Mouse (Mus musculus): ENCODE data around the gene Apoa2. TPM values are rescaled to one million over a fixed set of nuclear protein-coding genes. Genes with fewer than 3 reads are reported as not detected.

Gene Apoa2
- total and polyA plus RNA-seq, 3 experiments = 2.1 to 3.9 (median 2.2) TPM

DNA sequence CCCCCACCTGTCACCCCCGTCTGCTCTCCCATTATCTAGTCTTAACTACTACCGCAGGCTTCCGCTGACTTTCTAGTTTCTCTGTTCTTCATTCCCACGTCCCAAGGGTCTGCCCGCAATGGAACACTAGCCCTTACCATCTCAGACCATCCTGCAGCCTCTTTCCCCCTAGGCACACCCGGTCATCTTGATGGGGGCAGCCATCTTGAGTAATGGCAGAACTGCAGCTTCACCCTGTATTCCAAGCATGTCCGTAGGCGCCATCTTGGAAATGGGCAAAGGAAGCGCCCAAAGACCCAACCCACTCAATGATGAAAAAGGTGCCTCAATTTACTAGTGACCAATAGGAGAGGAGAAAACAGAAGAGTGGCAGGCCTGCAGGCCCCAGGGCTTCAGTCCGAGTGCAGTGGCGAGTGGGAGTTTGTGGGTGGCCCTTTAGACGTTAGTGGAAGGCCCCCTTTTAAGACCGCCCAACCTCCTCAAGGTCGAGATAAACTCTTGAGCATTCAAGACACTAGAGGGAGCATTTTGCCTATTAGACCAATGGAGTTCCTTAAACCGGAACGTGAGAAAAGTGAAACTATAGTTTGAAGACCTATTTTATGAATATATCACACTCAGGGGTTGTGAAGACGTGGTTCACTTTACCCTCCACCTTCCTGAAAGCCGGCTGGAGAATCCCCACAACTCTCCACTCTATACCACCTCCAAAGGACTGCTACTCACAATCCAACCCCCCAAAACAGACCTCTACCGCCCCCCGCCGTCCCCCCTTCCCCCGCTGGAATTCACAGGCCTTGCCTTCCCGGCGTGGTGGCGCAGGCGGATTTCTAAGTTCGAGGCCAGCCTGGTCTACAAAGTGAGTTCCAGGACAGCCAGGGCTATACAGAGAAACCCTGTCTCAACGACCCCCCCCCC is 2.4 kb upstream of the Apoa2 start, which contains the start of gene Tomm40l:
Tomm40l (minus strand) TSS at position 277 of the 918 bp plus-strand sequence.
- Histone ChIP-seq H3K27me3 (ENCODE audit: control insufficient read depth, insufficient read depth, low read length) (no peaks in the 10 kb centered on the region), H3K4me1 (ENCODE audit: control insufficient read depth, insufficient read depth, low read length) (peaks cover 7% of the 10 kb centered on the region; the same call in 1 of the 2 replicates), H3K4me3 (peak within 1 kb of the TSS; percentile 61), H3K9ac (ENCODE audit: low read depth, low read length) (peak within 1 kb of the TSS; percentile 67), H3K36me3 (ENCODE audit: control insufficient read depth, insufficient read depth, low read length) (no peaks in the 10 kb centered on the region), H3K79me2 (replicated peaks; ENCODE audit: control insufficient read depth, insufficient read depth, low read length) (no peaks in the 10 kb centered on the region), H3K27ac (peak within 1 kb of the TSS; percentile 96)
- 1% methylated on average over 28 of the region's 28 CpGs for WGBS
- TF ChIP-seq EP300 (IDR thresholded peaks at IDR 0.05; ENCODE audit: insufficient read depth, low read depth, low read length) (peak; percentile 83), CTCF (IDR thresholded peaks at IDR 0.05) (peak; percentile 92), POLR2A (IDR thresholded peaks at IDR 0.05; ENCODE audit: insufficient read depth, low read depth, low read length) (peak; percentile 57)
- intact Hi-C loops (cut with DNase I) = loop anchor here (1.0 to 5.0 kb wide), 4 partner anchors 16 to 105 kb away; partner anchors contain the start of gene Dedd
- DNase-seq = peak; percentile 89 to 97

DNA sequence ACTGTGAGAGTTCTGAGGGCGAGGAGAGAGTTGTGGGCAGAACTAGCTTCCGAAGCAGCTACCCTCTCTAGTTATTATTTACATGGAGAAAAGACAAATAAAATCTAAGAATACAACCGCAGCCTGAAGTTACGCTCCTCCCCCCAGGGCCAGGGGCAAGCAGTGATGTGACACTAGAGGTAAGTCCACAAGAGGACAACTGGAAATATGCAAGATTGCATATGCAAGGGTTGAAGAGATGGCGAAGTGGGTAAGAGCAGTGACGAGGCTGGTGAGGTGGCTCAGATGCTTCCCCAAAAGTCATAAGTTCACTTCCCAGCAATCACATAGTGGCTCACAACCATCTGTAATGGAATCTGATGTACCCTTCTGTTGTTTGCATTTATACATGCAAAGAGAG is 1.7 kb upstream of the Apoa2 start:
- intact Hi-C loops (cut with DNase I) = loop anchor here (1.0 to 5.0 kb wide), 4 partner anchors 16 to 104 kb away; partner anchors contain the start of gene Dedd
- TF ChIP-seq POLR2A (IDR thresholded peaks at IDR 0.05; ENCODE audit: insufficient read depth, low read depth, low read length) = no peak
- no peak for TF ChIP-seq EP300 (IDR thresholded peaks at IDR 0.05; ENCODE audit: insufficient read depth, low read depth, low read length)
- no peak for TF ChIP-seq CTCF (IDR thresholded peaks at IDR 0.05)
- DNase-seq = no peak
- Histone ChIP-seq H3K79me2 (replicated peaks; ENCODE audit: control insufficient read depth, insufficient read depth, low read length) (no peaks in the 10 kb centered on the region), H3K27me3 (ENCODE audit: control insufficient read depth, insufficient read depth, low read length) (no peaks in the 10 kb centered on the region), H3K4me1 (ENCODE audit: control insufficient read depth, insufficient read depth, low read length) (peaks cover 7% of the 10 kb centered on the region; the same call in 1 of the 2 replicates), H3K36me3 (ENCODE audit: control insufficient read depth, insufficient read depth, low read length) (no peaks in the 10 kb centered on the region), H3K9ac (ENCODE audit: low read depth, low read length) (peak overlapping the region; percentile 67), H3K27ac (peak overlapping the region; percentile 96), H3K4me3 (peak overlapping the region; percentile 59)
- 75% methylated on average over 6 of the region's 6 CpGs for WGBS

DNA sequence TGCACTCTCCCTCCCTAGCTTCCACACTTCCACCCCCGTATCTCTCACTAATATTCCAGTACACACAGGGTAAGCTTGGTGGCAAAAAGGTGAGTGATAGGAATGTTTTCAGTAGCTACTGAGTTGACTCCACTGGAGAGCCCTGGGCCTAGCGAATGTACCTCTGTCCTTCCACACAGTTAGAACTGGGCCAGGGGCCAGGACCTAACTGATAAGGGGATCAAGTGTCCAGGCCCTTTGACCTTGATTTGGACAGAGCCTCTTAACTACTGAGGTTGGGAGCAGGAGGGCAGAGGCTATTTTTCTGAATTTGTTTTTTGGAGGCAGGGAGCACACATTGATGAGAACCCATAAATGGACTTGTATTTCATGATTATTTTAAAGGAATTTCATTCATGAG is 1.1 kb upstream of the Apoa2 start:
- H3K27ac ChIP-seq = no peak overlapping the region
- WGBS = 53% methylated on average over 2 of the region's 2 CpGs
- H3K79me2 ChIP-seq (replicated peaks; ENCODE audit: control insufficient read depth, insufficient read depth, low read length) = no peaks in the 10 kb centered on the region

GRCm38 (mm10) chr1:171226780-171227179 is 1.9 kb downstream of the Apoa2 start:
- peaks cover 4% of the 10 kb centered on the region; the same call in 1 of the 2 replicates for H3K4me1 ChIP-seq (ENCODE audit: control insufficient read depth, insufficient read depth, low read length)
- H3K79me2 ChIP-seq (replicated peaks; ENCODE audit: control insufficient read depth, insufficient read depth, low read length) = no peaks in the 10 kb centered on the region
- DNase-seq = no peak
- H3K36me3 ChIP-seq (ENCODE audit: control insufficient read depth, insufficient read depth, low read length) = no peaks in the 10 kb centered on the region
- no peak overlapping the region for H3K9ac ChIP-seq (ENCODE audit: low read depth, low read length)
- no peaks in the 10 kb centered on the region for H3K27me3 ChIP-seq (ENCODE audit: control insufficient read depth, insufficient read depth, low read length)
- intact Hi-C loops (cut with DNase I) = no loop called here
- H3K27ac ChIP-seq = no peak overlapping the region
- WGBS = 61% methylated on average over 4 of the region's 4 CpGs
- no peak for TF ChIP-seq CTCF (IDR thresholded peaks at IDR 0.05)
- TF ChIP-seq EP300 (IDR thresholded peaks at IDR 0.05; ENCODE audit: insufficient read depth, low read depth, low read length) = no peak
- TF ChIP-seq POLR2A (IDR thresholded peaks at IDR 0.05; ENCODE audit: insufficient read depth, low read depth, low read length) = no peak
- H3K4me3 ChIP-seq = no peak overlapping the region

More for the DNA sequence above, 1.1 kb upstream of the Apoa2 start:
- intact Hi-C loops (cut with DNase I) = loop anchor here (1.0 to 5.0 kb wide), 4 partner anchors 15 to 104 kb away; partner anchors contain the start of gene Dedd
- TF ChIP-seq EP300 (IDR thresholded peaks at IDR 0.05; ENCODE audit: insufficient read depth, low read depth, low read length) (no peak), CTCF (IDR thresholded peaks at IDR 0.05) (no peak), POLR2A (IDR thresholded peaks at IDR 0.05; ENCODE audit: insufficient read depth, low read depth, low read length) (no peak)
- Histone ChIP-seq H3K4me1 (ENCODE audit: control insufficient read depth, insufficient read depth, low read length) (peaks cover 7% of the 10 kb centered on the region; the same call in 1 of the 2 replicates), H3K4me3 (no peak overlapping the region), H3K27me3 (ENCODE audit: control insufficient read depth, insufficient read depth, low read length) (no peaks in the 10 kb centered on the region), H3K9ac (ENCODE audit: low read depth, low read length) (no peak overlapping the region), H3K36me3 (ENCODE audit: control insufficient read depth, insufficient read depth, low read length) (no peaks in the 10 kb centered on the region)
- peak in 1 of 2 experiments; percentile 44 for DNase-seq

DNA sequence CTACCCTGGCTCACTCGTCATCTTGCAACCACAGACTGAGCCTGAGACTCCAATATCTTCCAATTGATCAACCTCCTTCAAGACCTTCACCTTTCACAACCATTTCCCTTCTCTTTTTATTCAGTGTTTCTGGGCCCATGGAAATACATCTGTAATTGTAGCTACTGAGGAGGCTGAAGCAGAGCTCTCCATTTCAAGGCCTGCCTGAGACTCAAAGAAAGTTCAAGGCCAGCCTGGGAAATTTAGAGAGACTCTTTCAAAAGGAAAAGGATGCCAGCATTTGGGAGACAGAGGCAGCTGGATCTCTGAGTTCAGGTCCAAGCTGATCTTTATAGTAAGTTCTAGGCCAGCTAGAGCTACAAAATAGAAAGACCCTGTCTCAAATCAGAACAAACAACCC is 3.0 kb downstream of the Apoa2 start:
- no peaks in the 10 kb centered on the region for H3K79me2 ChIP-seq (replicated peaks; ENCODE audit: control insufficient read depth, insufficient read depth, low read length)
- no peak overlapping the region for H3K9ac ChIP-seq (ENCODE audit: low read depth, low read length)
- H3K4me3 ChIP-seq = no peak overlapping the region
- no peaks in the 10 kb centered on the region for H3K36me3 ChIP-seq (ENCODE audit: control insufficient read depth, insufficient read depth, low read length)
- intact Hi-C loops (cut with DNase I) = no loop called here
- peaks cover 4% of the 10 kb centered on the region for H3K4me1 ChIP-seq (ENCODE audit: control insufficient read depth, insufficient read depth, low read length)
- 91% methylated on average over 1 of the region's 1 CpGs for WGBS
- no peak overlapping the region for H3K27ac ChIP-seq
- no peaks in the 10 kb centered on the region for H3K27me3 ChIP-seq (ENCODE audit: control insufficient read depth, insufficient read depth, low read length)
- no peak for DNase-seq
- TF ChIP-seq CTCF (IDR thresholded peaks at IDR 0.05) = no peak
- TF ChIP-seq EP300 (IDR thresholded peaks at IDR 0.05; ENCODE audit: insufficient read depth, low read depth, low read length) = no peak
- no peak for TF ChIP-seq POLR2A (IDR thresholded peaks at IDR 0.05; ENCODE audit: insufficient read depth, low read depth, low read length)

Measured in heart, adult 2 months (tissue).